Mouse (Mus musculus) gastrocnemius, postnatal 14 days (tissue): ENCODE measurements at regions not wholly inside any gene's neighbourhood (a gene's known extent, or its start where the extent isn't known, plus 50 kb on each side); places are given as distances from the start of the nearest gene placed in this dataset.
"Not testable (repeated sequence)": the region's sequence is repeated elsewhere in the genome, so short reads cannot be mapped to it uniquely, and the experiment has no call there.

ENCODE experiments used
- DNase-seq: peaks from one replicate; pipeline ENCODE4 v3.0.0; 2021; ENCODE audit warnings: mixed read lengths
- intact Hi-C: fragments of 180-260 bp; cut with DNase I; formaldehyde crosslinking; loops from one replicate; pipeline ENCODE4 v1.15.1; 2025; ENCODE audit warnings: low total_unique reads

DNA sequence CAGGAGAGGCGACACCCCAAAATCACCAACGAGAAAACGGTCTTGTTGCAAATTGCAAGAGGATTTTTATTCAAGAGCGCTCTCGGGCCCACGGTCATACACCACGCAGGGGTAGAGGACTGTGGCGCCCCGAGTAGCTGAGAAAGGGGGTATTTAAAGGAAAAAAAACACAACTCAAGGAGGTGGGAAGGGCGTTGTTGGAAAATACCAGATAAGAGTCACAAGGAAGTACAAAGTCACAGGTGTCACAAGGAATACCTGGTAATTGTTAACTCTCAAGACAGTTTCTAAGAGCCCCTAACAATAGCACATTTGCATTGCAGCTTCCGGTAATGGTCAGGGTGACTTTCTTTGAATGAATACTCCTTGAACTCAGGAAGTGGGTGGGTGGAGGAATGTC is 742.2 kb upstream of the Gpc5 start:
- DNase-seq, intact Hi-C loops: not testable (repeated sequence)

DNA sequence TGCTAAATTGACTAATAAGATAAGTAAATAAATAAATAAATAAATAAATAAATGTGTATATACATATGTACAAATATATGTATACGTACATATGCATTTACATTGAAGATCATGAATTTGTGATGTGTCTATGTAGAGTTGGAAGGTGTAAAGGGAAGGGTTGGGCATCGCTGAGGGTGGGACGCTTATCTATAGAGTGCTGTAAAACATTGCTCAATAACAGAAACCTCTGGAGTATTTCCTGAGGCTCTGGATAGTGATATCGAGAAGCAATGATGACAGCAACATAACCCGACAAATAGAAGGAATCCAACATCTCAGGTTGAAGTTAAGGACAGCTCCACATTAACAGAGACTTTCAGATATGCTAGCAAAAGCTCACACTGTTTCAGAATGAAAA is 739.7 kb upstream of the Gpc5 start:
- intact Hi-C loops = no loop called here
- DNase-seq = no peak

DNA sequence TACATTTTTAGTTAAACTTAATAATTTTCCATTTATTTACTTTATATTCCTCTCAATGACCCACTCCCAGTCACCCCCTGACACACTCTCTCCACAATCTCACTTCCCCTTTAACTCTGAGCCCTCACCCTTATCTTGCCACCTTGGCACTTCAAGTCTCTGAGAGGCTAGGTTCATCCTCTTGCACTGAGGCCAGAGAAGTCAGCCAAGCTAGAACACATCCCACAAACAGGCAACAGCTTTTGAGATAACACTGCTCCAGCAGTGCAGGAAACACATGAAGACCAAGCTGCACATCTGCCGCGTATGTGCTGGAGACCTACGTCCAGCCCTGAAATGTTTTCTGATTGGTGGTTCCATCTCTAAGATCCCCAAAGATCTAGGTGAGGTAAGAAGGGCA is 717.2 kb upstream of the Gpc5 start:
- intact Hi-C loops = no loop called here
- DNase-seq = no peak

DNA sequence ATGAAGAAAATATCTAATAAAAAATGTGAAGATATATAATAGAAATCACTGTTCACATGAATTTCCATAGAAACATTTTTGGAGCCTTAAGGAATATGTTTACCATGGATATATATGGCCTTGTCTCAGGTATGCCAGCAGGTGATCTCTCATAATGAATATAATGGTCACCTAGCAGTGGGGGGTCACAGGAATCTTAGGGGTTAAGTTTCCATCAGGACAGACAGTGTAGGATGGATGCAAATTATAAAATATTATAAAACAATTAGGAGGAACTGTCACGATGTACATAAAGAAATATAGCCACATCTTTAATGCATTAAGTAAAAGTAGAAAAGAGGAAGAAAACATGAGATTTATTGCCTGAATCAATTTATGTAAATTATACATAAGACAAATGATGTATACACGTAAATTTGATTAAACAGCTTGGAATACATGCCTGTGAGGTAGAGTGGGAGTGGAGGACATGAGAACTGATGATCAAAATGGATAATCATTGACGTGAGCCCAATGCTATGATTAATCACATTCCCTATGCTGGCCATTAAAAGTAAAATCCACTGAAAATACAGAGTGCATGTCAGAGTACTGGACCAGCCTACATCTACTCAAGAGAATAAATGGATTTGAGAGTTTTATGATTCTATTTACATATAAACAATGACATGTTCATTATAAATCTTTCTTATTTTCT is 693.0 kb upstream of the Gpc5 start:
- DNase-seq = no peak
- intact Hi-C loops = no loop called here

DNA sequence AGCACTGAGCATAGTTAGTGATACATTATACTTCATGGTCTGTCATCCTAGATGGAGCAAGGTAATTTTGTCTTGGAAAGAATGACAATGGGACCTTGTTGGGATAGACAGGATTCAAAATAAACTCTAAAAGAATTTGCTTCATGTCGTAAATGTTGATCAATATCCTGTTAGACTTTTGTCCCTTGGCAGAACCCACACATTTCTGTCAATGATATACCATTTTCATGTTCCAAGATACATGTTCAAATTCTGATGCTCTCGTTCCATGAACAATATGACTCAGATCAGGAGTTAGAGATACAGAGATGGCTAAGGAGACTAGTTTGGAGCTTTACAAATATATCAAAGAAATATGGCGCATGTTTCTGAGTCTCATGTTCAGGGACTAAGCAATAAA is 673.2 kb upstream of the Gpc5 start:
- intact Hi-C loops = no loop called here
- no peak for DNase-seq

DNA sequence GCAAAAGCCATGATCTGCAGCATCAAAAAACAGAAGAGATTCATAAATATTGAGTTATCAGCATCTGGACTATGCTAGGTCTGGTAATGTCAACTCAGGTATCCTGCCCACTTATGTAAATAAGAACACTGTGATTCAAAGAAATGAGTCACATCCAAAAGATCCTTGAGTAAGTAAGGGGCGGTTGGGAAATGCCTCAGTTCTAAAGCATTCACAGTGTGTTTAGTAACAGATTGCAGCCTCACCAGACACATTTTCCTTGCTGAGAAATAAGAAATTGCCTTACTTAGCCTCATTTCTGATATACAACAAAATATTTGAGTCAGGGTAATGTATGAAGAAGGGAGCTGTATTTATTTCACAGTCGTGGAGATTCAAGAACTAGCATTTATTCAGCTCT is 666.5 kb upstream of the Gpc5 start:
- intact Hi-C loops = no loop called here

More for the DNA sequence above, 666.5 kb upstream of the Gpc5 start:
- DNase-seq = no peak
